Mouse (Mus musculus) hindbrain, embryonic 12.5 days (tissue): ENCODE measurements at regions not wholly inside any gene's neighbourhood (a gene's known extent, or its start where the extent isn't known, plus 50 kb on each side); places are given as distances from the start of the nearest gene placed in this dataset.
A peak's percentile ranks its signal among the peaks of the same experiment; 100 is the strongest.

ENCODE experiments used
- ATAC-seq: fragments of 200-750 bp; cut with Nextera tagmentation; 2 replicates; pipeline ENCODE4 v1.8.0; 2017; ENCODE audit warnings: moderate TSS enrichment; ENCODE audit not compliant: low FRiP score
- H3K27ac ChIP-seq: fragments of 300-500 bp; sonication (generic); 2 replicates; pipeline ENCODE4 v1.5.1; 2016; ENCODE audit warnings: mild to moderate bottlenecking
- H3K27me3 ChIP-seq: fragments of 300-500 bp; sonication (generic); 2 replicates; pipeline ENCODE4 v1.6.1; 2016; ENCODE audit warnings: mild to moderate bottlenecking
- H3K36me3 ChIP-seq: fragments of 300-500 bp; sonication (generic); 2 replicates; pipeline ENCODE4 v1.6.1; 2016; ENCODE audit warnings: mild to moderate bottlenecking
- H3K4me1 ChIP-seq: fragments of 300-500 bp; sonication (generic); 2 replicates; pipeline ENCODE4 v1.6.1; 2016
- H3K4me2 ChIP-seq: fragments of 300-500 bp; sonication (generic); replicated peaks from 2 replicates; pipeline ENCODE4 v1.6.1; 2016; ENCODE audit warnings: mild to moderate bottlenecking
- H3K4me3 ChIP-seq: fragments of 300-500 bp; sonication (generic); 2 replicates; pipeline ENCODE4 v1.5.1; 2016; ENCODE audit warnings: mild to moderate bottlenecking
- H3K9ac ChIP-seq: fragments of 300-500 bp; sonication (generic); 2 replicates; pipeline ENCODE4 v1.6.1; 2016; ENCODE audit warnings: mild to moderate bottlenecking, moderate library complexity
- H3K9me3 ChIP-seq: fragments of 300-500 bp; sonication (generic); replicated peaks from 2 replicates; pipeline ENCODE4 v1.6.1; 2016; ENCODE audit warnings: mild to moderate bottlenecking
- WGBS: fragments of 180-500 bp; shearing (Covaris S2); methylation state at CpG from one replicate; pipeline ENCODE4 v1.1.7; 2016; 5-methylcytosine and 5-hydroxymethylcytosine counted together

GRCm38 (mm10) chr15:56979353-56979752, 498.1 kb downstream of the Slc22a22 start:
- no peak overlapping the region for H3K9ac ChIP-seq
- 0 out of 2 replicates have a peak, but pooled peaks have one; percentile 50 for ATAC-seq
- H3K27ac ChIP-seq: no peak overlapping the region
- no peak overlapping the region for H3K4me3 ChIP-seq
- H3K27me3 ChIP-seq: no peaks in the 10 kb centered on the region
- no peaks in the 10 kb centered on the region for H3K36me3 ChIP-seq
- no peaks in the 10 kb centered on the region for H3K9me3 ChIP-seq
- WGBS: 67% methylated on average over 1 of the region's 1 CpGs
- no peak overlapping the region for H3K4me2 ChIP-seq
- 0 out of 2 replicates have a peak, but pooled peaks cover 2% of the 10 kb centered on the region for H3K4me1 ChIP-seq

- H3K9me3 ChIP-seq: no peaks in the 10 kb centered on the region
- no peak overlapping the region for H3K27ac ChIP-seq
- H3K9ac ChIP-seq: no peak overlapping the region
- H3K4me1 ChIP-seq: 0 out of 2 replicates have a peak, but pooled peaks cover 2% of the 10 kb centered on the region
- H3K4me2 ChIP-seq: no peak overlapping the region
- no peak overlapping the region for H3K4me3 ChIP-seq
- no peak for ATAC-seq
- no peaks in the 10 kb centered on the region for H3K27me3 ChIP-seq
- 62% methylated on average over 4 of the region's 4 CpGs for WGBS
- H3K36me3 ChIP-seq: no peaks in the 10 kb centered on the region
Observed at GRCm38 (mm10) chr15:56975446-56976433, 501.7 kb downstream of the Slc22a22 start.

GRCm38 (mm10) chr15:56970140-56970539, 507.3 kb downstream of the Slc22a22 start:
- no peak for ATAC-seq
- WGBS: 71% methylated on average over 1 of the region's 1 CpGs
- no peak overlapping the region for H3K9ac ChIP-seq

GRCm38 (mm10) chr15:56956356-56956755, 521.1 kb downstream of the Slc22a22 start:
- no peak for ATAC-seq
- Histone ChIP-seq H3K27me3 (no peaks in the 10 kb centered on the region), H3K9me3 (no peaks in the 10 kb centered on the region), H3K36me3 (no peaks in the 10 kb centered on the region), H3K4me2 (no peak overlapping the region), H3K4me1 (no peaks in the 10 kb centered on the region), H3K9ac (no peak overlapping the region), H3K27ac (no peak overlapping the region), H3K4me3 (no peak overlapping the region)
- WGBS: 80% methylated on average over 2 of the region's 2 CpGs

More at GRCm38 (mm10) chr15:56970140-56970539, 507.3 kb downstream of the Slc22a22 start:
- Histone ChIP-seq H3K9me3 (no peaks in the 10 kb centered on the region), H3K4me3 (no peak overlapping the region), H3K27me3 (no peaks in the 10 kb centered on the region), H3K4me1 (no peaks in the 10 kb centered on the region), H3K36me3 (no peaks in the 10 kb centered on the region), H3K4me2 (no peak overlapping the region), H3K27ac (no peak overlapping the region)

- H3K9me3 ChIP-seq: no peaks in the 10 kb centered on the region
- H3K9ac ChIP-seq: no peak overlapping the region
- H3K4me1 ChIP-seq: no peaks in the 10 kb centered on the region
- no peak overlapping the region for H3K4me2 ChIP-seq
- H3K27ac ChIP-seq: no peak overlapping the region
- ATAC-seq: no peak
- no peaks in the 10 kb centered on the region for H3K36me3 ChIP-seq
- H3K4me3 ChIP-seq: no peak overlapping the region
- no peaks in the 10 kb centered on the region for H3K27me3 ChIP-seq
Observed at GRCm38 (mm10) chr15:56952176-56952575, 525.2 kb downstream of the Slc22a22 start.

GRCm38 (mm10) chr15:56950824-56951223, 526.6 kb downstream of the Slc22a22 start:
- WGBS: 94% methylated on average over 2 of the region's 2 CpGs
- Histone ChIP-seq H3K36me3 (no peaks in the 10 kb centered on the region), H3K4me3 (no peak overlapping the region), H3K9ac (no peak overlapping the region), H3K4me2 (no peak overlapping the region), H3K9me3 (no peaks in the 10 kb centered on the region), H3K27me3 (no peaks in the 10 kb centered on the region), H3K4me1 (no peaks in the 10 kb centered on the region), H3K27ac (no peak overlapping the region)
- no peak for ATAC-seq

- Histone ChIP-seq H3K27ac (no peak overlapping the region), H3K4me1 (no peaks in the 10 kb centered on the region), H3K36me3 (no peaks in the 10 kb centered on the region), H3K4me3 (no peak overlapping the region), H3K9me3 (no peaks in the 10 kb centered on the region), H3K4me2 (no peak overlapping the region), H3K9ac (no peak overlapping the region), H3K27me3 (no peaks in the 10 kb centered on the region)
- no peak for ATAC-seq
- WGBS: 95% methylated on average over 1 of the region's 1 CpGs
Observed at GRCm38 (mm10) chr15:56940891-56941290, 536.5 kb downstream of the Slc22a22 start.

GRCm38 (mm10) chr15:56896553-56896952, 580.9 kb downstream of the Slc22a22 start:
- Histone ChIP-seq H3K9me3 (no peaks in the 10 kb centered on the region), H3K9ac (no peak overlapping the region), H3K4me1 (no peaks in the 10 kb centered on the region), H3K36me3 (no peaks in the 10 kb centered on the region), H3K27ac (no peak overlapping the region), H3K4me2 (no peak overlapping the region), H3K27me3 (no peaks in the 10 kb centered on the region), H3K4me3 (no peak overlapping the region)
- ATAC-seq: no peak

GRCm38 (mm10) chr15:56881501-56881900, 595.9 kb downstream of the Slc22a22 start:
- Histone ChIP-seq H3K4me1 (no peaks in the 10 kb centered on the region), H3K27me3 (no peaks in the 10 kb centered on the region), H3K4me2 (no peak overlapping the region), H3K36me3 (no peaks in the 10 kb centered on the region), H3K9ac (no peak overlapping the region), H3K4me3 (no peak overlapping the region), H3K27ac (no peak overlapping the region), H3K9me3 (0 out of 2 replicates have a peak, but pooled peaks cover 4% of the 10 kb centered on the region)
- WGBS: 46% methylated on average over 5 of the region's 5 CpGs
- ATAC-seq: no peak

GRCm38 (mm10) chr15:56865879-56866278, 611.5 kb downstream of the Slc22a22 start:
- Histone ChIP-seq H3K4me2 (no peak overlapping the region), H3K4me3 (no peak overlapping the region), H3K27ac (no peak overlapping the region), H3K9ac (no peak overlapping the region), H3K4me1 (peaks cover 7% of the 10 kb centered on the region), H3K36me3 (no peaks in the 10 kb centered on the region), H3K27me3 (no peaks in the 10 kb centered on the region), H3K9me3 (no peaks in the 10 kb centered on the region)
- ATAC-seq: no peak
- 54% methylated on average over 6 of the region's 6 CpGs for WGBS

GRCm38 (mm10) chr15:56865035-56865804, 612.2 kb downstream of the Slc22a22 start:
- peak; percentile 46 for ATAC-seq
- no peak overlapping the region for H3K4me2 ChIP-seq
- no peaks in the 10 kb centered on the region for H3K9me3 ChIP-seq
- WGBS: 10% methylated on average over 4 of the region's 4 CpGs
- no peak overlapping the region for H3K9ac ChIP-seq
- no peak overlapping the region for H3K4me3 ChIP-seq
- no peaks in the 10 kb centered on the region for H3K36me3 ChIP-seq
- H3K27ac ChIP-seq: no peak overlapping the region
- H3K27me3 ChIP-seq: no peaks in the 10 kb centered on the region
- H3K4me1 ChIP-seq: peaks cover 7% of the 10 kb centered on the region

- Histone ChIP-seq H3K9ac (no peak overlapping the region), H3K36me3 (no peaks in the 10 kb centered on the region), H3K4me3 (no peak overlapping the region), H3K27ac (no peak overlapping the region), H3K4me1 (0 out of 2 replicates have a peak, but pooled peaks cover 4% of the 10 kb centered on the region), H3K4me2 (no peak overlapping the region), H3K9me3 (no peaks in the 10 kb centered on the region), H3K27me3 (no peaks in the 10 kb centered on the region)
- whole genome bisulfite sequencing: 43% methylated on average over 4 of the region's 4 CpGs
- no peak for ATAC-seq
Observed at GRCm38 (mm10) chr15:56858627-56859334, 618.6 kb downstream of the Slc22a22 start.
